Mouse (Mus musculus) liver, embryonic 18 days (tissue): ENCODE data around the gene Usp17lc. TPM values are rescaled to one million over a fixed set of nuclear protein-coding genes. Genes with fewer than 3 reads are reported as not detected.

Experiments
- polyA plus RNA-seq: library from polyadenylated mRNA; depleted of rRNA; stranded (reverse); fragments of >200 nt; gene quantifications from 2 replicates; pipeline ENCODE4 v1.2.3, GENCODE M21; 2012; rRNA removed

Gene Usp17lc
- not detected in 2 replicates for polyA plus RNA-seq

DNA sequence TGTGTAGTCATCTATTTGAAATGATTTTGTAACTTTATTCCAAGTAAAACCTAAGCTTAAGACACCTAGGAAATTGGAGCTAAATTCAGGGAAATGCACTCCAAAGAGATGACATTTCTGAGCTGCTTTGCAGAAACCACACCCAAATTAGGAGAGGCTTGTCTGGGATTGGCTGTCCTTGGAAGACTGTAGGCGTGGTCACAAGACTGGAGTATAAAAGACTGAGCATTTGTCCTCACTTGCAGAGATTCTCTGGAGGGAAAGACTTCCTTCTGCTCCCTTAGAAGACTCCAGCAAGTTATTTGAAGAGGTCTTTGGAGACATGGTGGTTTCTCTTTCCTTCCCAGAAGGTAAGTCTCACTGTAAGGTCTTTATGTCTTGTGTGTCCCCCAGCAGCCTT lies at the start of gene Usp17lc:
Usp17lc (plus strand) TSS at position 301 of the 400 bp plus-strand sequence.

DNA sequence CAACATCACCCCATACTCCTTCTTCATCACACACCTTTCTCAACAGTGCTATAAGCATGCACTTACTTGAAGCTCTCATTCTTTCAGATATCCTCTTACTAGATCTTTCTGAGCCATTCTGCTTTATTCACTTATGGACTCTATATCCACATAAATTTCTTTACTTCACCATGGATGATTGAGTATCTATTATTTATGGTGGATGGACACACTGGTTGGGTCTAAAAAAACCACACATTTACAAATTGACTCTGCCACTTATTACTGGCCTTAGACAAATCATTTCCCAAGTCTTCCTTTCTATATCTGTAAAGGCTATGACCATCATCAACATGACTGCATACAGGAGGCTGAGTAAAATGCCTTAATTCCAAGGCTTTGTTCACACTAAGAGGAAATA lies 28.8 kb upstream of the Usp17lc start, which contains the start of gene Olfr603:
Olfr603 (minus strand) TSS at position 101 of the 400 bp plus-strand sequence.

DNA sequence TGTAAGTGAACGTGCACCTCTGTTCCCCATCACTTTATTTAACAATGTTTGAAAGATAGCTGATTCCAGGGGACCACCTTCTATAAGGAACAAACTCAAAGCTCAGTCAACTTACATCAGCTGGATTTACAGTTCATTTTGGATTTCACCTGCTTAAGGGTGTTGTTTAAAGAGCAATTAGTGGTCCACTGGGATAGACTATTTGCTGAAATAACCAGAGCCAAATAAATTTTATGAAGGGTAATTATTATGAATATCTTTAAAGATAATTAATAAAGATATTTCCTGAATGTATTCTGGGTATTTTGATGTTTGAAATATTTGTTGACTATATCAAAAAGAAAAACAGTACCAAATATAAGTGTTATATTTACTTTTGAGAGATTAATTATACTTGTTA lies 30.5 kb downstream of the Usp17lc start, which contains the start of gene Olfr605:
Olfr605 (minus strand) TSS at position 101 of the 400 bp plus-strand sequence.

DNA sequence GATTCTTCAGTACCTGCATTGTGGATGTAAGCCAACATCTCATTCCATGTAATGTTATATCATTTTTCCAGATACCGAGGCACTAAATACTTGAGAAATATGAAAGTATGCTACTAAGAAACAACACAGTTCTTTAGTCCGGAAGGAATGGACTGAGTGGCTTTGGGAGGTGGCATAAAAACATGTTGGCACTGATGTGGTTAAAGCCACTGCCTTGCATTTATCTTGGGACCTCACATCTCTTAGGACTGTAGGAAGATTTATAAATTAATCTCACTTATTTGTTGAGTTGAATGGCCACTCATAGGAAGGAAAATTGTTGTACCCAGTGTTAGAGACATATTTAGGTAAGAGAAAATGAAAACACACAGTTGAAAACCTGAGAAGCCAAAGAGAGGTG lies 33.9 kb downstream of the Usp17lc start, which contains the start of gene Olfr606:
Olfr606 (plus strand) TSS at position 301 of the 400 bp plus-strand sequence.

Other genes starting within 250 kb of the Usp17lc start
- not detected in 2 replicates for gene Olfr591, start 236.7 kb upstream of the Usp17lc start, polyA plus RNA-seq
- not detected in 2 replicates for gene Olfr592, start 230.3 kb upstream of the Usp17lc start, polyA plus RNA-seq
- not detected in 2 replicates for gene Olfr593, start 203.2 kb upstream of the Usp17lc start, polyA plus RNA-seq
- not detected in 2 replicates for gene Olfr594, start 198.1 kb upstream of the Usp17lc start, polyA plus RNA-seq
- gene Usp17ld, start 162.6 kb upstream of the Usp17lc start, polyA plus RNA-seq, result not detected in 2 replicates
- gene Olfr596, start 109.4 kb upstream of the Usp17lc start, polyA plus RNA-seq, result not detected in 2 replicates
- gene Olfr597, start 98.8 kb upstream of the Usp17lc start, polyA plus RNA-seq, result not detected in 2 replicates
- not detected in 2 replicates for gene Olfr598, start 91.5 kb upstream of the Usp17lc start, polyA plus RNA-seq
- not detected in 2 replicates for gene Olfr599, start 79.2 kb upstream of the Usp17lc start, polyA plus RNA-seq
- not detected in 2 replicates for gene Olfr600, start 65.4 kb upstream of the Usp17lc start, polyA plus RNA-seq
- gene Olfr601, start 52.4 kb upstream of the Usp17lc start, polyA plus RNA-seq, result not detected in 2 replicates
- not detected in 2 replicates for gene Olfr603, start 28.9 kb upstream of the Usp17lc start, polyA plus RNA-seq
- not detected in 2 replicates for gene Olfr605, start 30.4 kb downstream of the Usp17lc start, polyA plus RNA-seq
- gene Olfr606, start 34.0 kb downstream of the Usp17lc start, polyA plus RNA-seq, result not detected in 2 replicates
- gene Olfr607, start 49.1 kb downstream of the Usp17lc start, polyA plus RNA-seq, result not detected in 2 replicates
- not detected in 2 replicates for gene Olfr608, start 54.8 kb downstream of the Usp17lc start, polyA plus RNA-seq
- not detected in 2 replicates for gene Olfr609, start 83.0 kb downstream of the Usp17lc start, polyA plus RNA-seq
- not detected in 2 replicates for gene Olfr610, start 97.0 kb downstream of the Usp17lc start, polyA plus RNA-seq
- not detected in 2 replicates for gene Olfr611, start 105.8 kb downstream of the Usp17lc start, polyA plus RNA-seq
- gene Olfr612, start 127.6 kb downstream of the Usp17lc start, polyA plus RNA-seq, result not detected in 2 replicates
- not detected in 2 replicates for gene Olfr613, start 133.0 kb downstream of the Usp17lc start, polyA plus RNA-seq
- gene Olfr615, start 141.0 kb downstream of the Usp17lc start, polyA plus RNA-seq, result not detected in 2 replicates
- gene Olfr616, start 154.1 kb downstream of the Usp17lc start, polyA plus RNA-seq, result not detected in 2 replicates
- not detected in 2 replicates for gene Olfr617, start 158.0 kb downstream of the Usp17lc start, polyA plus RNA-seq
- gene Olfr618, start 175.0 kb downstream of the Usp17lc start, polyA plus RNA-seq, result not detected in 2 replicates
- gene Olfr619, start 185.5 kb downstream of the Usp17lc start, polyA plus RNA-seq, result not detected in 2 replicates
- gene Olfr620, start 197.5 kb downstream of the Usp17lc start, polyA plus RNA-seq, result not detected in 2 replicates
- gene Olfr622, start 227.6 kb downstream of the Usp17lc start, polyA plus RNA-seq, result 0.02 TPM in 1 of 2 replicates, not detected in the other
- not detected in 2 replicates for gene Olfr623, start 248.6 kb downstream of the Usp17lc start, polyA plus RNA-seq